Mouse (Mus musculus) ES-Bruce4 (cell line): Measurements from ENCODE around the gene Lrrk1. TPM values are rescaled to one million over a fixed set of nuclear protein-coding genes. Genes with fewer than 3 reads are reported as not detected.
A peak's percentile ranks its signal among the peaks of the same experiment; 100 is the strongest.

Source experiments
- H3K27ac ChIP-seq: 2 replicates; pipeline ENCODE4 v1.5.1; 2012; ENCODE audit warnings: low read length, inconsistent platforms; ENCODE audit not compliant: insufficient read depth
- H3K27me3 ChIP-seq: 2 replicates; pipeline ENCODE4 v1.6.1; 2012; ENCODE audit warnings: mild to moderate bottlenecking, low read length, inconsistent platforms; ENCODE audit not compliant: control insufficient read depth, poor library complexity, insufficient read depth, severe bottlenecking
- H3K36me3 ChIP-seq: 2 replicates; pipeline ENCODE4 v1.6.1; 2012; ENCODE audit warnings: inconsistent platforms, mild to moderate bottlenecking, low read length, moderate library complexity; ENCODE audit not compliant: control insufficient read depth, poor library complexity, insufficient read depth, severe bottlenecking
- H3K4me1 ChIP-seq: one replicate; pipeline ENCODE4 v1.8.1; 2011; ENCODE audit warnings: low read length; ENCODE audit not compliant: control insufficient read depth, insufficient read depth
- H3K4me3 ChIP-seq: 2 replicates; pipeline ENCODE4 v1.5.1; 2011; ENCODE audit warnings: low read depth, mild to moderate bottlenecking, low read length
- H3K9ac ChIP-seq: 2 replicates; pipeline ENCODE4 v1.6.1; 2012; ENCODE audit warnings: low read depth, mild to moderate bottlenecking, inconsistent platforms; ENCODE audit not compliant: poor library complexity, severe bottlenecking
- H3K9me3 ChIP-seq: replicated peaks from 2 replicates; pipeline ENCODE4 v1.6.1; 2012; ENCODE audit warnings: mild to moderate bottlenecking, low read length, inconsistent platforms; ENCODE audit not compliant: control insufficient read depth, poor library complexity, insufficient read depth, severe bottlenecking
- CTCF ChIP-seq: IDR thresholded peaks from one replicate; pipeline ENCODE4 v1.8.1; 2011; ENCODE audit warnings: low read depth, low read length
- EP300 ChIP-seq: IDR thresholded peaks from 2 replicates; pipeline ENCODE4 v1.6.1; 2011; ENCODE audit warnings: low read depth, low read length; ENCODE audit not compliant: insufficient read depth
- POLR2A ChIP-seq: IDR thresholded peaks from one replicate; pipeline ENCODE4 v1.8.1; 2011; ENCODE audit warnings: low read length; ENCODE audit not compliant: insufficient read depth
- polyA plus RNA-seq: library from polyadenylated mRNA; stranded (reverse); fragments of >200 nt; gene quantifications from 2 replicates; pipeline ENCODE4 v1.2.4, GENCODE M21; 2011; ENCODE audit warnings: low read depth; ENCODE audit not compliant: missing spikeins, insufficient read depth, insufficient read length

Gene Lrrk1
- polyA plus RNA-seq, 1 experiment = 6.4 TPM

DNA sequence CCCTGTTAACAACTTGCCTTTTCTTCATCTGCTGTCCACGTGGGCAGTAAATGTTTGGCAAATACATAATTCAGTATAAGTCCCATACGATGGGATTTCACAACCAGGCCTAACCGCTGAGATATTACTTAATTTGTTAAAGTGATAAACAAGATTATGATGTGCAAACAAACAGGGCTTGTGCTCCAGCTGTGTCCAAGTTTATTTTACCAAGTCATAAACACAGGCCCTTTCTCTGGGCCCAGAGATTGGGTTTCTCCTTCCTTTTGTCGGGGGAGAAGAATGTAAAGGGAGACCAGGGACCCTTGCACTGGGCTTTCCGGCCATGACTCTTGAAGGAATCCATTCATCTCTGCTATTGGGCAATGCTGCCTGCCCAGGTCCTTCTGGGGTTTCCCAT lies 129.2 kb downstream of the Lrrk1 start:
- TF ChIP-seq EP300 = no peak
- no peak for TF ChIP-seq POLR2A
- no peak for TF ChIP-seq CTCF
- no peak overlapping the region for H3K27ac ChIP-seq
- H3K27me3 ChIP-seq = no peaks in the 10 kb centered on the region
- H3K4me3 ChIP-seq = no peak overlapping the region
- no peaks in the 10 kb centered on the region for H3K9me3 ChIP-seq
- H3K36me3 ChIP-seq = no peaks in the 10 kb centered on the region
- H3K4me1 ChIP-seq = no peaks in the 10 kb centered on the region
- no peak overlapping the region for H3K9ac ChIP-seq

DNA sequence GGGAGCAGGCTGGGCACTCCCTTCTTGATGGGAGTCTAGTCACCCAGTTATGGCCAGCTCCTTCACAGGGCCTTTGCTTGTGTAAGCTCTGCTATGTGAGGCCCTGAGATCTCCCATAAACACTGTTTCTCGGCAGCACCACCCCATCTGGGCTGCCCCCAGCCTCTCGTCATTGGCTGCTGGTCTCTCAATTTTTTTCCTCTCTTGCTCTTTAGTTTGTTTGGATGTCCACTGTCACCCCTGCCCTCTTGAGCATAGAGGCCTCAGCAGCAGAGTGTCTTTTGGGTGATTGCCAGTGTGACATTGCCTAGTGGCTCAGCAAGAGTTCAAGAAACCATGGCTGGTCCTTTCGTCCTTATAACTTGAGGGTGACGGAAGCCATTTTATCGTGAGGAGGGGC lies 130.9 kb downstream of the Lrrk1 start:
- Histone ChIP-seq H3K4me3 (no peak overlapping the region), H3K27ac (no peak overlapping the region), H3K9me3 (no peaks in the 10 kb centered on the region), H3K4me1 (no peaks in the 10 kb centered on the region), H3K36me3 (no peaks in the 10 kb centered on the region), H3K9ac (no peak overlapping the region), H3K27me3 (no peaks in the 10 kb centered on the region)
- TF ChIP-seq EP300 (no peak), POLR2A (no peak), CTCF (no peak)

DNA sequence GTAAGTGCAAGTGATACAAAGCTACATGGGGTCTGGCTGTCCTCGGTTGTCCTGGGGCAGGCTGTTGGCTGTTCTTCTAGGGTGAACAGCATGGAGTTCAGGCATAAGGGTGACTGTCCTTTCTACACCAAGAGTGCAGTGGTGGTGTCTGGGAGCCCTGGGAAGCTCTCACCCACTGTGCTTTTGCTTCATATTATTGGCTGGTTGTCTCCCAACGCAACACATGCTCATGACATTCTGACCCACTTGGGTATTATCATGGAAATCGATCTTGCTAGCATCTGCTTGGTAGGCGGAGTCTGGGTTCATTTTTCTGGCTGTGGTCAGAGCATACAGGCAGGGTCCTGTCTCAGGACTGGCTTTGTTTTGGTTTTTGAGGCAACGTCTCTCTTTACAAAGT lies 131.7 kb downstream of the Lrrk1 start:
- Histone ChIP-seq H3K4me1 (no peaks in the 10 kb centered on the region), H3K4me3 (no peak overlapping the region), H3K27ac (no peak overlapping the region), H3K9ac (no peak overlapping the region), H3K27me3 (no peaks in the 10 kb centered on the region), H3K9me3 (no peaks in the 10 kb centered on the region), H3K36me3 (no peaks in the 10 kb centered on the region)
- no peak for TF ChIP-seq CTCF
- TF ChIP-seq POLR2A = no peak
- no peak for TF ChIP-seq EP300

DNA sequence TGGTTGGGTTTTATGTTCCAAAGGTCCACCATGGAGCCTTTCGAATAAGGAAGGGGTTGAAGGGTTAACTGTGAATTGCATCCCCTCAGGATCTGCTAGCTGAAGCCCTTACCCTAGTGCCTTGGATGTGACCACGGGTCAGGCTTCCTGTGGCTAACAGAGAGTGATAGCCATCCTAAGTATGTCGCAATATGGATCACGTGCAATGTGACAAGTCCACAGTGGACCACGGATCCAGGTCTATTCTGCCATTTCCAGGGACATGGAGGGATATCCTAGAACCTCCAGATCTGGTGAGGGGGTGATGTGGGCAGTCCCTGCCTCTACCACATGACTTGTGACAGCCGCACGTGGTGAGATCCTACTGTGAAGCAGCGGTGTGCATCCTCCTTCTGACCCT lies 133.2 kb downstream of the Lrrk1 start:
- no peaks in the 10 kb centered on the region for H3K27me3 ChIP-seq
- H3K27ac ChIP-seq = no peak overlapping the region
- H3K9me3 ChIP-seq = no peaks in the 10 kb centered on the region
- TF ChIP-seq POLR2A = no peak
- no peak for TF ChIP-seq EP300
- TF ChIP-seq CTCF = no peak
- H3K4me3 ChIP-seq = no peak overlapping the region
- H3K9ac ChIP-seq = no peak overlapping the region
- no peaks in the 10 kb centered on the region for H3K4me1 ChIP-seq
- H3K36me3 ChIP-seq = no peaks in the 10 kb centered on the region

DNA sequence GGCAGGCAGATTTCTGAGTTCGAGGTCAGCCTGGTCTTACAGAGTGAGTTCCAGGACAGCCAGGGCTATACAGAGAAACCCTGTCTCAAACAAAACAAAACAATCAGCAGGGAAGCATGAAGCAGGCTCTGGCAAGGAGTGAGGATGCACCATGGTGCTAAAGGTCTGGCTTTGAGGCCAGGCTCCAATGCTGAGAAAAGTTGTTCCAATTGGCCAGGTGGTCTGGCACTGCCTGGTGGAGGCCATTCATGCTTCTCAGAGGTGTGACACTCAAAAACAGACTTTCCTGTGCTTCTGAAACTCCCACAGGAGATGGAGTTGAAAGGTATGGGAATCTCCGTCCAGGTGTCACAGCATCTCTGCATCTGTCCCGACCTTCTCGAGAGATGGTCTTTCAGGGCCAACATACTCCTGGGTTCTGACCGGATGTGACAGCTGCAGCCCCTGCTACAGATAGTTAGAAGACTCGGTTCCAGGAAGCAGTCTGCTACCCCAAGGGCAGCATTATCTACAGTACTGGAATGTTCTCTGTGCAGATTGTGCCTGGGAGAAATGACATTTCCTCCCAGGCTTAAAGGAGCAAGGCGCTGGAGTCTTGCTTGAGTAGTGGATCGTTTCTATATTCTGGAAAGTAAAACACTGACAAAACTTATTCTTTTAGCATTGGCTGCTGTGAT lies 134.0 kb downstream of the Lrrk1 start:
- Histone ChIP-seq H3K27me3 (no peaks in the 10 kb centered on the region), H3K36me3 (no peaks in the 10 kb centered on the region), H3K4me1 (no peaks in the 10 kb centered on the region), H3K9ac (no peak overlapping the region), H3K4me3 (no peak overlapping the region), H3K27ac (no peak overlapping the region), H3K9me3 (no peaks in the 10 kb centered on the region)
- TF ChIP-seq POLR2A = no peak
- TF ChIP-seq CTCF = no peak
- TF ChIP-seq EP300 = no peak

DNA sequence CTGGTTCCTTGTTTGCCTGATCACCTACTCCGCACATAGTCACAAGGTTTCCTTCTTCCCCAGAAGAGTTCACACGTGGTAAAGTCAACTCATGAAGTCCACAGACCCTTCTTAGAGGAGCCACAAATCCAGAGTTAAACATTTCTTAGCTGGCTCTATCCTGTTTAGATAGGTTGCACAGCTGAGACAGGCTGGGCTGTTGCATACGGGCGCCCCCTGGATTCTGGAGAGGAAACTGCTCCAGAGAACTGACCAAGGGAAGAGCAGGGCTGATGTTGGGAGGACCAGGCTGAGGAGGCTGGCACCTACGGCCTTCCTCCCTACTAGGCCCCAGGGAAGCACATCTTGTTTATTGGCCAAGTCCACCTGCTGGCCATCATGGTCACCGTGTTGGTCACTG lies 138.1 kb downstream of the Lrrk1 start:
- Histone ChIP-seq H3K4me1 (no peaks in the 10 kb centered on the region), H3K9me3 (no peaks in the 10 kb centered on the region), H3K36me3 (no peaks in the 10 kb centered on the region), H3K27ac (no peak overlapping the region), H3K4me3 (no peak overlapping the region), H3K27me3 (no peaks in the 10 kb centered on the region), H3K9ac (no peak overlapping the region)
- no peak for TF ChIP-seq EP300
- peak; percentile 47 for TF ChIP-seq CTCF
